Mouse (Mus musculus) cerebellum, adult 8-10 months (tissue): ENCODE results near the gene Gm3173.
"Not testable (repeated sequence)": the region's sequence is repeated elsewhere in the genome, so short reads cannot be mapped to it uniquely, and the experiment has no call there.

Source experiments
- DNase-seq: peaks from one replicate; pipeline ENCODE4 v3.0.0; 2022

Gm3173 gene

GRCm38 (mm10) chr14:4430692-4431091 lies at the start of gene Gm3173:
Gm3173 (plus strand) TSS chr14:4430992.
- not testable (repeated sequence) for DNase-seq

GRCm38 (mm10) chr14:4385606-4386005 lies 45.2 kb upstream of the Gm3173 start:
- DNase-seq = not testable (repeated sequence)

GRCm38 (mm10) chr14:4392841-4393530 lies 37.8 kb upstream of the Gm3173 start:
- not testable (repeated sequence) for DNase-seq

- not testable (repeated sequence) for DNase-seq
These were observed 33.6 kb upstream of the Gm3173 start, which contains the start of gene Gm3159 for GRCm38 (mm10) chr14:4397226-4397625. Gm3159 (plus strand) TSS chr14:4397526.

- DNase-seq = not testable (repeated sequence)
These were observed 32.2 kb upstream of the Gm3173 start for GRCm38 (mm10) chr14:4398624-4399023.

- DNase-seq = not testable (repeated sequence)
These were observed 30.5 kb upstream of the Gm3173 start for GRCm38 (mm10) chr14:4400115-4400789.

GRCm38 (mm10) chr14:4401245-4401644 lies 29.5 kb upstream of the Gm3173 start:
- not testable (repeated sequence) for DNase-seq

GRCm38 (mm10) chr14:4403840-4404239 lies 27.0 kb upstream of the Gm3173 start:
- DNase-seq = not testable (repeated sequence)

- DNase-seq = not testable (repeated sequence)
These were observed 20.9 kb upstream of the Gm3173 start for GRCm38 (mm10) chr14:4409939-4410338.

GRCm38 (mm10) chr14:4414965-4415835 lies 15.6 kb upstream of the Gm3173 start, which contains the start of gene Gm3164:
Gm3164 (plus strand) TSS chr14:4415448.
- DNase-seq = not testable (repeated sequence)

- DNase-seq = not testable (repeated sequence)
These were observed 50.7 kb downstream of the Gm3173 start, which contains the start of gene Gm3182 for GRCm38 (mm10) chr14:4481445-4481844. Gm3182 (plus strand) TSS chr14:4481745.

- not testable (repeated sequence) for DNase-seq
These were observed 68.6 kb downstream of the Gm3173 start for GRCm38 (mm10) chr14:4499425-4499824.

GRCm38 (mm10) chr14:4555105-4555504 lies 124.3 kb downstream of the Gm3173 start, which contains the start of gene Gm3047:
Gm3047 (plus strand) TSS chr14:4555405.
- not testable (repeated sequence) for DNase-seq
